12 mouse cellular contexts compared by ENCODE assay signal in the genomic region with DNA sequence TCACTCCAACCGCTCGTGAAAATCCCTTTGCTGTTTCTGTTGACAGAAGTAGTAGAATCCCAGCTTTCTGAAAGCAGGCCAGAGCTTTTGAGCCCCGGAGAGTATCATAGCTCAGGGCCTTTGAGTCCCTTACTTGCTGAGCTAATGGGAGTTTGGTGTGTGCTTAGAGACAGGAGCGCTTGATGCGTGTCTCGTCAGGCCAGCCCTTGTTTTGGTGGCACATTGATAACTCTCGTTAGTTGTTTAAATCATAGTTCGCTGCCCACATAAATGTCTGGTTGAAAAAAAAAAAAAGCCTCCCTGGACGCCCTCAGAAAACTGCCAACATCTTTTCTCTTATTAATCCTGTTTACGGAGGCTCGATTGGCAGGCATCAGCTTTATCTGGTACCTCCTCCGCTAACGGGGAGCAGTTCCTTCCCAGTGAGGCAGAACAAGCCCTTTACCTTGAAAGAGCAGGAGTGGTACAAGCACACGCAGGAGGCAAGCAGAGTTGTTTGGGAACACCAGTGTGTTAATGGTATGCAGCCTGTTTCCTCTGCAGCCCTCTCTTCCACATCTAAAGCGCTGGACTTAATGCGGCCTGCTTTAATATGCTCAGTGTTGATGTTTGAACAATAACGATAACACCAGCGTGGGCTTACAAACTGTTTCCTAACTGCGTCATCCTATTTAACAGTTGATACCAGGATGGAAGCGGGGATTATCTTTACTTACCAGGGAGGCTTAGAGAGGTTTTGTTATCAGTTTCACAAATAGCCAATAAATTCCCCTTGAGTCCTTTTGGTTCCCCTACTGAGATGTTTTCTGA. TPM values are rescaled to one million over a fixed set of nuclear protein-coding genes. Genes with fewer than 3 reads are reported as not detected.
A peak's percentile ranks its signal among the peaks of the same experiment; 100 is the strongest.
DNase-seq lines count a peak whose midpoint lies in the region; ATAC-seq lines count a peak whose summit lies in the region.
"Had no signal": no experiment of that assay in that cellular context is flagged by ENCODE, and none has a peak within 500 bp of the region (broad histone marks: within the 10 kb centered on the region; RNA-seq: fewer than 3 reads in every experiment).

No protein-coding gene starts in this region.

- no peak for DNase-seq in hindbrain, embryonic 10.5 days (ENCODE audit: low spot score)
- DNase-seq in thymus, postnatal 4 days, result peak; percentile 42
- DNase-seq in thymus, postnatal 10 days (ENCODE audit: low spot score in 2 of 2), result no peak
- no peak for DNase-seq in adrenal gland, postnatal 14 days
- DNase-seq in kidney, adult 11 months, result no peak
- DNase-seq: cerebellum, adult 9-11 months; heart, postnatal 14 days; kidney, postnatal 14 days had no signal

- H3K9ac ChIP-seq in hindbrain, embryonic 13.5 days, result no peak overlapping the region
- peak overlapping the region; percentile 61 for H3K9ac ChIP-seq in liver, embryonic 12.5 days
- H3K9ac ChIP-seq in neural tube, embryonic 15.5 days (replicated peaks), result no peak overlapping the region

- peak overlapping the region; percentile 35; the same call in 1 of the 2 replicates for H3K27ac ChIP-seq in hindbrain, embryonic 13.5 days
- no peak overlapping the region for H3K27ac ChIP-seq in hindbrain, embryonic 10.5 days
- H3K27ac ChIP-seq in liver, embryonic 12.5 days, result peak overlapping the region; percentile 90
- H3K27ac ChIP-seq in neural tube, embryonic 15.5 days (replicated peaks), result 0 out of 2 replicates have a peak overlapping the region, but pooled peaks have one; percentile 33

- H3K9me3 ChIP-seq in hindbrain, embryonic 13.5 days, result no peaks in the 10 kb centered on the region
- no peaks in the 10 kb centered on the region for H3K9me3 ChIP-seq in hindbrain, embryonic 10.5 days
- no peaks in the 10 kb centered on the region for H3K9me3 ChIP-seq in liver, embryonic 12.5 days (replicated peaks)
- H3K9me3 ChIP-seq in neural tube, embryonic 15.5 days (replicated peaks), result no peaks in the 10 kb centered on the region
- H3K9me3 ChIP-seq: megakaryocyte, embryonic 14.5 days had no signal

- H3K4me1 ChIP-seq in hindbrain, embryonic 13.5 days (replicated peaks), result 0 out of 2 replicates have a peak, but pooled peaks cover 11% of the 10 kb centered on the region
- peaks cover 6% of the 10 kb centered on the region; the same call in 1 of the 2 replicates for H3K4me1 ChIP-seq in hindbrain, embryonic 10.5 days (replicated peaks)
- H3K4me1 ChIP-seq in liver, embryonic 12.5 days, result peaks cover 48% of the 10 kb centered on the region
- H3K4me1 ChIP-seq in neural tube, embryonic 15.5 days, result peaks cover 13% of the 10 kb centered on the region

- no peaks in the 10 kb centered on the region for H3K27me3 ChIP-seq in hindbrain, embryonic 13.5 days
- H3K27me3 ChIP-seq in hindbrain, embryonic 10.5 days (ENCODE audit: insufficient read depth, poor library complexity, severe bottlenecking), result no peaks in the 10 kb centered on the region
- no peaks in the 10 kb centered on the region for H3K27me3 ChIP-seq in liver, embryonic 12.5 days (replicated peaks)
- no peaks in the 10 kb centered on the region for H3K27me3 ChIP-seq in neural tube, embryonic 15.5 days (replicated peaks)
- H3K27me3 ChIP-seq: megakaryocyte, embryonic 14.5 days had no signal

- no peak overlapping the region for H3K4me2 ChIP-seq in hindbrain, embryonic 13.5 days
- peak overlapping the region; percentile 68 for H3K4me2 ChIP-seq in liver, embryonic 12.5 days
- H3K4me2 ChIP-seq in neural tube, embryonic 15.5 days, result no peak overlapping the region

- no peak for ATAC-seq in hindbrain, embryonic 13.5 days (ENCODE audit: low FRiP score)
- ATAC-seq in liver, embryonic 12.5 days, result peak; percentile 87
- ATAC-seq in neural tube, embryonic 15.5 days (ENCODE audit: low FRiP score), result no peak

- no peaks in the 10 kb centered on the region for H3K36me3 ChIP-seq in hindbrain, embryonic 13.5 days
- no peaks in the 10 kb centered on the region for H3K36me3 ChIP-seq in hindbrain, embryonic 10.5 days
- H3K36me3 ChIP-seq in liver, embryonic 12.5 days, result no peaks in the 10 kb centered on the region
- no peaks in the 10 kb centered on the region for H3K36me3 ChIP-seq in neural tube, embryonic 15.5 days

- 68% methylated on average over 20 of the region's 20 CpGs for WGBS in hindbrain, embryonic 13.5 days
- WGBS in hindbrain, embryonic 10.5 days, result 75% methylated on average over 20 of the region's 20 CpGs
- WGBS in liver, embryonic 12.5 days (ENCODE audit: insufficient replicate concordance), result 31% methylated on average over 20 of the region's 20 CpGs
- 56% methylated on average over 20 of the region's 20 CpGs for WGBS in neural tube, embryonic 15.5 days

- H3K4me3 ChIP-seq in hindbrain, embryonic 13.5 days, result no peak overlapping the region
- no peak overlapping the region for H3K4me3 ChIP-seq in hindbrain, embryonic 10.5 days
- H3K4me3 ChIP-seq in liver, embryonic 12.5 days, result peak overlapping the region; percentile 26
- H3K4me3 ChIP-seq in neural tube, embryonic 15.5 days (replicated peaks), result no peak overlapping the region
- H3K4me3 ChIP-seq: megakaryocyte, embryonic 14.5 days had no signal

RNA-seq across cellular contexts. Expression of gene Glcci1, which starts 22.2 kb away (rescaled TPM):
- polyA plus RNA-seq in hindbrain, embryonic 13.5 days (2015; fragmentation: Nextera tagmentation; extraction: Ambion mirVana), result 9.0 and 9.7 TPM in 2 replicates
- 9.3 and 9.5 TPM in 2 replicates for polyA plus RNA-seq in hindbrain, embryonic 10.5 days (2016; fragmentation: Nextera tagmentation; extraction: Ambion mirVana)
- 1.6 and 1.8 TPM in 2 replicates for polyA plus RNA-seq in liver, embryonic 12.5 days (2016; fragmentation: Nextera tagmentation; extraction: Ambion mirVana)
- polyA plus RNA-seq in neural tube, embryonic 15.5 days (2015; fragmentation: Nextera tagmentation; extraction: Ambion mirVana), result 7.2 and 7.3 TPM in 2 replicates
- 28.1 and 35.8 TPM in 2 replicates for total RNA-seq in adrenal gland, postnatal 14 days (2021)
